Mouse (Mus musculus) ES-Bruce4 (cell line): ENCODE measurements around the gene Kcnd3.

Experiments
- CTCF ChIP-seq: IDR thresholded peaks from one replicate; pipeline ENCODE4 v1.8.1; 2011; ENCODE audit warnings: low read depth, low read length
- EP300 ChIP-seq: IDR thresholded peaks from 2 replicates; pipeline ENCODE4 v1.6.1; 2011; ENCODE audit warnings: low read depth, low read length; ENCODE audit not compliant: insufficient read depth
- POLR2A ChIP-seq: IDR thresholded peaks from one replicate; pipeline ENCODE4 v1.8.1; 2011; ENCODE audit warnings: low read length; ENCODE audit not compliant: insufficient read depth

- TF ChIP-seq POLR2A, result no peak
- no peak for TF ChIP-seq CTCF
- no peak for TF ChIP-seq EP300
Measured at GRCm38 (mm10) chr3:105602966-105603365, 150.8 kb downstream of the Kcnd3 start.
